Mouse (Mus musculus) kidney, adult 2 months (tissue): ENCODE results near the gene Elmo1.

Source experiments
- CTCF ChIP-seq: fragments of 200-500 bp; conservative IDR thresholded peaks from 2 replicates; pipeline ENCODE4 v1.5.1; 2011; ENCODE audit warnings: low read depth, mild to moderate bottlenecking, control low read depth, low read length, moderate library complexity, mixed read lengths; ENCODE audit not compliant: insufficient read depth, insufficient read length
- POLR2A ChIP-seq: fragments of 200-500 bp; IDR thresholded peaks from one replicate; pipeline ENCODE4 v1.6.1; 2011; ENCODE audit warnings: low read depth, low read length, control low read depth

DNA sequence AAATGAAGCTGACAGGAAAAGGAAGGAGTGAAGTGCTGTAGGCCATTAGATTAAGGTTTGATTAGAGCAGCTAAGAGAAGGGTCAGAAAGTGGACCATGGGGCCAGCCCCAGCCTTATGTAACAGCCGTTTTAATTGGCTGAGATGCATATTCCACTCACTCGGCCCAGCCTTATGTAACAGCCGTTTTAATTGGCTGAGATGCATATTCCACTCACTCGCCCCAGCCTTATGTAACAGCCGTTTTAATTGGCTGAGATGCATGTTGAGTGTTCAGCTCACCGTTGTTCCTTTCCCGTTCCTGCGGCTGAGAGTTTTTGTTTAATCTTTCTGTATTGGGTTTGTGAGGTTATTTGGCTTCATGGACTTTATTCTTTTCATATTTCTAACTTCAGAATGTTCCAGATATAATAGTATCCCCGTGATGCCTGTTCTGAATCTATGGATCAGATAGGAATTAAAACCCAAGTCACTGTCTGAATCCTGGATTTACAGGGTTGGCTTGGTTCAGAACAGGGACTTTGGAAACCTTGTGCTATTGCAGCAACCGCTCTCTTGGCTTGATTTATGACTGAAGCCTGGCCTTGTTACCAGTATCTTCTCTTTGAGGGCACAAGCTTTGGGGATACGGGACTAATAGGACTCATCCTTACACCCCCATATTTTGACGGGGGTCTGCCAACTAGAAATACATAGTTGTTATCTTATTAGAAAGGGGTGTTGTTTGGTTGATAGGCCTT lies 114.8 kb downstream of the Elmo1 start:
- no peak for TF ChIP-seq POLR2A
- no peak for TF ChIP-seq CTCF
